Mouse (Mus musculus) MEL-GATA-1-ER (cell line): Measurements from ENCODE around the gene Rab40b.
"Not testable (repeated sequence)": the region's sequence is repeated elsewhere in the genome, so short reads cannot be mapped to it uniquely, and the experiment has no call there.

Experiments used
- DNase-seq: peaks from one replicate; pipeline ENCODE4 v3.0.0-alpha.2; 2012; ENCODE audit warnings: low read depth; ENCODE audit errors: extremely low read depth

The Rab40b gene

DNA sequence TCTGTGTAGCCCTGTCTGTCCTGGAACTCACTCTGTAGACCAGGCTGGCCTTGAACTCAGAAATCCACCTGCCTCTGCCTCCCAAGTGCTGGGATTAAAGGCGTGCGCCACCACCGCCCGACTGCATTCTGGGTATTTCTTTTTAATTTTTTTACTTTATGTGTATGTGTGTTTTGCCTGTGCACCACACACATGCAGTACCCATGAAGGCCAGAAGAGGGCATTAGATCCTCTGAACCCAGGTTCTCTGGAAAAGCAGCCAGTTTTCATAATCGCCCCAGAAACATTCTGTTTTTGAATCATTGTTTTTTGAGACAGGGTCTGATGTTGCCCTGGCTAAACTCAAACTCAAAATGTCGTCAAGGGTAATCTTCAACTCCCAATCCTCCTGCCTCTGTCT, 18.4 kb downstream of the Rab40b start:
- peak; percentile 66 for DNase-seq

DNA sequence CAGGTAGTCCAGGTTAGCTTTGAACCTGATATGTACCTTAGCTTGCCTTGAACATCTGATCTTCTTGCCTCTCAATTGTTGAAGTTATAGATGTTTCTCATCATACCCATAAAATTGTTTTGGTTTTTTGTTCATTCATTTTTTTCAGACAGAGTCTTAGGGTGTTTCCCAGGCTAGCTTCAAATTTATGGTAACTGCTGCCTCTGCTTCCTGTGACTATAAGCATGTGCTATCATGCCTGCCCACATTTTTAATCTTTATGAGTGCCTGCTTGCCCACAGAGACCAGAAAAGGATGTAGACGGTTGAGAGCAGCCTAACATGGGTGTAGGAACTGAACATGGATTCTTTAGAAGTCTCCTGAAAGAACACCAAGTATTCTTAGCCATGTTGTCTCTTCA, 19.3 kb downstream of the Rab40b start:
- peak; percentile 51 for DNase-seq

DNA sequence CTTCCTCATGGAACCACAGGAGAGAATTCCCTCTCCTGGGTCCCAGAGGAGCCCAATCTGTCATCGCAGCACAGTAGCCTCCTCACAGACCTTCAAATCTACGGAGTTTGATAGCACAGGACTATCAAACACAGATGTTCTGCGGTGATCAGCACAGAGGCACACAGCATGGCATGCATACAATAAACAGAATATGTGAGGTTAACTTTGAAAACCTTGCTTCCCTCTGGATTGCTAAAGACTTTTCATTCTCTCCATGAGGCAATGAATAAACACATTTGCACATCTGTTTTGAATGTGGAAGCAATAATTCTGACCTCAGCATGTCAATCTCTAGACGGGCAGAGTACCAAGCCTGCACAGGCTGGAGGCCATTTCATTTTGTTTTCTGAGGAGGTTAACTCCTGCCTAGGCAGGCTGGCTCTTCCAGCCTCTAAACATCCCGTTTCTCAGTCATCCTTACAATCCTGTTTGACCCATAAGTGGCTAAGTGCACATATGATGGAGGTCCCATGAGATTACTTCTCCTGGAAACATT, 20.8 kb downstream of the Rab40b start:
- DNase-seq, result no peak

DNA sequence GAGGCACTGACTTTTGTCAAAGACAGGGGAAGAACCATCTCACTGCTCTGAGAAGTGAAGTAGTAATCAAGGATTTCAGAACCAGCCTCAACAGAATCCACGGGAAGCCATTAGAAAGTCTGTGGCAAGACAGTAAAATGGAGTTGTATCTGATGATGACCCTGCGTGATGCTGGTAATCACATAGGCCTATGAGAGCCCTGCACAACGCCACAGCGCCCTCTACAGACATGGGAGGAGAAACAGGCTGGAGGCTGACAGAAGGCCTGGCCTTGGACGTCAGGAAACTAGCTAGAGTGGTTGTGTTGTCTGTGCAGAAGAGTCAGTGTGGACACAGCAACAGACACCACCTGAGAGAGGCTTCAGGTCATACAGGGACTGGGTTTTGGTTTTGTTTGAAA, 25.8 kb downstream of the Rab40b start:
- peak; percentile 56 for DNase-seq

DNA sequence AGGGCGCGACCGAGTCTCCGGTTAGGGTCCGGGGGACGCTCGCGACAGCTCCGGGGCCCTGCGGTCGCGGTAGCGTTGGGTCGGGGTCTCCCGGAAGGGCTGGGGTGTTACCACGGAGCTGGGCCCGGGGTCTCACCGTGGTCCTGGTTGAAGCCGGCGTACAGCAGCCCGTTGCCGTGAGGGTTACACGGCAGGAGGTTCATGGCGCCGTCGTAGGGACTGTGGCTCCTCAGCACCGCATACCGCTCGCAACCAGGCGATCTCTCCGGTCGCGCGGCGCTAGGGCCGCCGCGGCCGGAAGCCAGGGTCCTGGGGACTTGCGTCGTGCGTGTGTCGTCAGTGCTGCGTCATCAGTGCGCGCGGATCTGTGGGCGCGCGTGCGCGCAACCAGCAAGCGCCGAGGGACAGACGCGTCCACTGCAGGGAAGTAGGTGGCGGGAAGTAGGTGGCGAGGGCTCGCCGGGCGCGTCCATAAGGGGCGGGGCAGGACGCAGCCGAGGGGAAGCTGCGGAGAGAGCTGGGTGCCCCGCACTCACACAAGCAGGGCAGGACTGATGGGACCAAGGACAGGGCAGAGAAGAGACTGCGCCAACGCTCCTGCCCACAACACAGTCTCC, 33.9 kb downstream of the Rab40b start, which contains the start of gene Wdr45b:
Wdr45b (minus strand) TSS at position 355 of the 617 bp plus-strand sequence.
- peak; percentile 93 for DNase-seq

DNA sequence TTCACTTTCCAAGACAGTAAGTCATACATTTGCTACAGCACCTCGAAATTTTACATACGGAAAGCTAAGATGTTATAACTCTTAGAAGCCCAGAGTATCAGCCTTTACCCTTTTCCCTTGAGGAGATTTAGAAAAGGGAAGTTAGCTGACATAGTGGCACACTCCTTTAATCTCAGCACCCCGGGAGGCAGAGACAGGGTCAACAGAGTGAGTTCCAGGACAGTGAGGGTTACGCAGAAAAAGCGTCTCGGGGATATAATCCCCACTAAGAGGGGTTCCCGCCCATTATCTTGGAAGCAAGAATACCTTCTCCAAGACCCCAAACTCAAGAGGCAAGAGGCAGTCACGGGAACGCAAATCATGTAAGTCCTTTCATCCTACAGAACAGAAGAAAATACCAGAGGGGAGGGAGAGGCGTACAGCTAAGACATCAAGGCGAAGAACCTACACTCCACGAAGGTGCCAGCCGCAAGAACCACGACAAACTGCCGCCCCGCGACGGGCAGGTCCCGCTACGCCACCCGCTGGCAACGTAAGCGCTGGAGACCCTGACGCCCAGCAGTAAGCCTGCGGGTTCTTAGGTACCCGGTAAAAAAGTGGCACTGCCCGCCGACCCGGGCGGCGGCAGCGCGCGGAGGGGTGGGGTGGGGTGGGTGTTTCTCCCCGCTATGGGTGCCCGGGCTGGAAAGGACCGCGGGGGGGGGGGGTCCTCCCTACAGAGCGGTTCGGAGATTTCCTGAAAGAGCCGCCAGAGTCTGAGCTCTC, 34.5 kb downstream of the Rab40b start:
- DNase-seq, result peak; percentile 55

DNA sequence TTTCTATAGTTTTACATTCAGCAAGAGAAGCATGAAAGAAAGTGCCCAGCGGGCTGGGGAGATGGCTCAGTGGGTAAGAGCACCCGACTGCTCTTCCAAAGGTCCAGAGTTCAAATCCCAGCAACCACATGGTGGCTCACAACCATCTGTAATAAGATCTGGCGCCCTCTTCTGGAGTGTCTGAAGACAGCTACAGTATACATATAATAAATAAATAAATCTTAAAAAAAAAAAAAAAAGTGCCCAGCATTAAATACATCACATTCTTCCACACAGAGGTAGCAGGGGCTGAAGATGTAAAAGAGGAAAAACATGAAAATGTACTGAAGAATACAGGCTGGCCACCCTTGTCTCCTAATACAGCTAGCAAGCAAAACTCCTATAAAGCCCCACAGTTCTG, 39.3 kb downstream of the Rab40b start:
- not testable (repeated sequence) for DNase-seq

DNA sequence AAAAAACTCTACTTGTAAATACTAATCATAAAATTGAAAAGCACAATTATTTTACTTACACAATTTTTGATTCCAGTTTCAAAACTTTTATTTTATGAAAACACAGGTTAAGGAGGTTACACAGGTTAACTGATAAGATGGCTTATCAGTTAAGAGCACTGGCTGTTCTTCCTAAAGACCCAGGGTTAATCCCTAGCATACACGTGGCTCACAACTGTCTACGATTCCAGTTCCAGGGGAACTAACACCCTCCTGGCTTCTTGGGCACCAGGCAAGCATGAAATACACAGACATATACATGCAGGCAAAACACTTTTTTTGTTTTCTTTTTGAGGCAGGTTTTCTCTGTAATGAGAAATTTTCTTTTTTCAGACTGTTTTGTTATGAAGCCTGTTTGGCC, 39.9 kb downstream of the Rab40b start:
- DNase-seq, result no peak

DNA sequence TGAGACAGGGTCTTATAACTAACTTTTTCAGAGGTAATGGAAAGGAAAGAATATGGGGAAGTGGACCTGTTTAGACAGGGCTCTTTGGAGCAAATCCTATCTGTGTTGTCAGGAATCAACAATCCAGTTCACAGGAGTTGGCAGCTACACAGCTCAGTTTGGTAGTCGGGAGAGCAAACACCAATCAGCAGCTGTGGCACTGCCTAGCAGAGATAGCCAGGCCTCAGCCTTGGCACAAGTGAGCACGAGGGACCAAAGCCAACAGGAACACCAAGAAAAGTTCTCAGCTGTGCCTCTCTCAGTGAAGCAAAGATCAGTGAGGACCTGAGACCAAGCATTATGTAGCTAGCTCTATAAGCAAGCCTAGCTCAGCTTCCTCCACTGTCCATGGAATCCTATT, 41.0 kb downstream of the Rab40b start:
- DNase-seq, result no peak

DNA sequence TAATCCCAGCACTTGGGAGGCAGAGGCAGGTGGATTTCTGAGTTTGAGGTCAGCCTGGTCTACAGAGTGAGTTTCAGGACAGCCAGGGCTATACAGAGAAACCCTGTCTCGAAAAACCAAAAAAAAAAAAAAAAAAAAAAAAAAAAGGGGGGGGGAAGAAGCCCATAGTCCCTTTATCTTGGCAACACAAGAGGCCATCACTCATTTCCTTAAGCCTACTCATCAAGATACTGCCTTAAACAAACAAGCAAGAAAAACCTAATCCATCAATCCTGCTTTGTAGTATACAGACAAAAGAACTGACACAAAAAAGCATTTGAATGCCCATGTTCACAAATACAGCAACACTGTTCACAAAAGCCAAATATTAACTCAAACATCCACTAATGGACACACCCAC, 45.6 kb downstream of the Rab40b start:
- DNase-seq, result not testable (repeated sequence)

DNA sequence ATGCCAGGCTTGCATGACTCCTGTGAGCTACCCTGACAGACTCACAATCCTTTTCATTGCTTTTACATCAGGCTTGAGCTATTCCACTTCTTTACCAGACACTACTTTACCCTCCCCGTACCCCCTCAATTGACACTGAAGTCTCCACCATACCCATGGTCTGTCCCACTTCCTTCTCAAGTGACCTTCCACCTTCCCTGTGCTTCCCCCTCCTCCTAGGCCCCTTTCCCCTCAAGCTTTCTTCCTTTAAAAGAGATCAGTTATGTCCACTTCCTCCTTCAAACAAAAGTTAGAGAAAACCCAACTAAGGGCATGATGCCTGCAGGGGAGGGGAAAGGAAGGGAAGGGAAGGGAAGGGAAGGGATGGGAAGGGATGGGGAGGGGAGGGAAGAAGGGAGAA, 47.8 kb downstream of the Rab40b start:
- no peak for DNase-seq

DNA sequence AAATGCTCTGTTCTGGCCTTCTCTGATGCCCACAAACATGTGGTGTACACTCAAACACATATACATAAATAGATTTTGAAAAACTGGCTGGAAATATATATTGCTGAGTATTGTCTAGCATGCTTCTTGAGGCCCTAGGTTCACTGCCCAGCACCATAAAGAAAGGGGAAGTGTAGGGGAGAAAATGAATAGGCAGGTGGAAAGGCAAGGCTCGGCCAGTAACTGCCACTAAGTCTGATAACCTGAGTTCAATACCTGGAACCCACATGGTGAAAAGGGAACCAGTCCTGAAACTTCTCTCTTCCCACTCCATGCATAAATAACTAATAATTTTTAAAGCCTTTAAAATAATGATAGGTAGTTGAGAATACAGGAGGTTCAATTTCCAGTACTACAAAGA, 48.4 kb downstream of the Rab40b start:
- no peak for DNase-seq

DNA sequence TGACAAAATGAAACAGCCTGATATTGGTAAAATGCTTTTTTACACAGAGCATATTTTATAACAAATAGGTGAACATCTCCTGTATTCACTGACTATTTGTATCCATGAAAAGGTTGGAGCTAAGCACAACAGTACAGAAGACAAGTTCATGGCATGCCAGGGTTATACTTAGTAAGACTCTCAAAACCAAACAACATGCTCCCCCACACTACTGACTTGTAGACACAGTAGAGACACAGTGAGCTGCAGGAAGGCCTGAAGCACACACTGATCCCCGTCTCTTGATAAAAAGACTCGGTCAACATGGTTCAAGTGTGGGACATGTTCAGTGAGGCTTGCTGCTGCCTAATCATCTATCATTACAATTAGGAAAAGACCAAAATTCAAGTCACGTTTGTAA, 56.4 kb downstream of the Rab40b start:
- no peak for DNase-seq

DNA sequence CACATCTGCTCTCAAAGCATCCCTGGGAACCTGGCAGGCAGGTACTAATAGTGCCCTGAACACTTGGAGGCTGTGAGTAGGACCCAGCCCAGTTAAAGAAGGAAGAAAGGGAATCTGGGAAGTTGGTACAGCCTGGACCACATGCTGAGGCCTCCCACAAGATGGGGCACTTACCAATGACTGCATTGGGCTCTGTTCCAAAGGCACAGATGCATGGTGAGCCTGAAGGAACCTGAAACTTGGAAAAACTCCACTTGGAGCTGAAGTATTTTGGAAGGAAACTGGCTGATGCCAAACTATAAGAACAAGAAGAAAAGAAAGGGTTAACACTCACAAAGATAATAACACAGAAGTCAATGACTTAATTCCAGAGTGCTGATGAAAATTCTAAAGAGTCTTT, 59.4 kb downstream of the Rab40b start:
- DNase-seq, result no peak

DNA sequence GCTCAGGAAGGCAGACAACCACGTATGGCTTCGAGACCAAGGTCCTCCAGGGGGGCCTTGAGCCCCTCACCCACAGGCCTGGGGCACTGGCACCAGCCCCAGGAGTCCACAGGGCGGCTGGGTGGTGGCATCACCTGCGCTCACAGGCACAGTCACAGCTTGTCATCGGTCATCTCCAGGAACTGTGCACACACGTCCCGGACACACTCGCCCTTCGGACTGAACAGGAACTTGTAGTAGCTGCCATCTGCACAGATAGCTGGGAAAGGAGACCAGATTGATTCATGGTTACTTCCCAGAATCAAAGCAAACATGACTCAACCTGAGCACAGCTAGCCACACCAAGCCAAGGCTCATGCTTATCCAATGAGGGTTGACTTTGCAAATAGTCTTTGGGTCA, 59.8 kb downstream of the Rab40b start:
- no peak for DNase-seq

DNA sequence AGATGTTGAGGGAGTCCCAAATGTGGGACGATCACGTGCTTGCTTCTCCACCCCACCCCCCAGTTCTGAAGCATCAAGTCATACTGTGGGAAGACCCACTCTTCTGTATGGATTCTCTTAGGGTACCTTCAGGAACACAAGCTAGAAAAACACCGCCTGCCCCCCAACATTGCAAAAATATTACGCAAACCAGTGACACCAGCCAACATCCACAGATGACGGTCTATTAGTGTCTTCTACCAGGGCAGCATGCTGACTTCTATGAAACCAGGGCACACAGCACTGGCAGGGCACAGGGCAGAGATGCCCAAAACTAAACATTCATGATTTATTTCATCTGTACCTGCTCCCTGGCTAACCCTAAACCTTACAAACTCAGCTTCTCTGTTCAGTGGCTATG, 61.4 kb downstream of the Rab40b start:
- DNase-seq, result no peak

DNA sequence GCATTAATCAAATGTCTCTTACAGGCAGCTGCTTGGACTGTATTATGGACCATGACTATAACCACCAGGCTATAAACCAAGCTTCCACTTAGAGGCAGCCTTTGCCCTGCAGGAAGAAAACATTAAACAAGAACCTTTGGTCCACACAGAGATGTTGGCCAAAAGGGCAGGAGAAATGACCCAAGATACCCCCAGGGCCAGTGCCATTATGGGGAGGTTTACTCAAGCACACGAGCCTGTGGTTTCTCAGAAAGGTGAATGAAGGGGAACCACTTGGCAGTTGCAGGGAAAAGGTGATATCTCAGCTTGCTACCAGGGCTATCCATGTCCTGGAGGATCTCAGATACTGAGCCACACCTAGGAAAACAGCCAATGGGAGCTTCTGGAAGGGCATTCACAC, 62.0 kb downstream of the Rab40b start:
- DNase-seq, result no peak

DNA sequence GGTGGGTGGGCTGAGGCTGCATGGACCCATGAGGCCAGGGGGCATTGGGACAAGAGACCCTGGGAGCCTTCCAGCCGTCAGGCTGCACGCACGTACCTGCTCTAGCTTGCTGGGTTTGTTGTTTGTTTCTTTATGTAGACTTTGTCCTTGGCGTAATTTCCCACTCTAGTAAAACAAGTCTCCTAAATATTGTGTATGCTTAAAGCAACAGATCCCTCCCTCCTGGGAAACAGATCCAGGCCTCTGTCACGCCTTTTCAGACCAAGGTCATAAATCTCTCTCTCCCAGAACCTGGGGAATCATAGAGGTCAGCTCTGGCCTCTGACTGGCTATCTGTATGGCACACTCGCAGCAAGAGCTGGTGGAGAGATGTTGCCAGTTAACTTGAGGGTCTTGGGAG, 80.3 kb downstream of the Rab40b start:
- DNase-seq, result not testable (repeated sequence)

DNA sequence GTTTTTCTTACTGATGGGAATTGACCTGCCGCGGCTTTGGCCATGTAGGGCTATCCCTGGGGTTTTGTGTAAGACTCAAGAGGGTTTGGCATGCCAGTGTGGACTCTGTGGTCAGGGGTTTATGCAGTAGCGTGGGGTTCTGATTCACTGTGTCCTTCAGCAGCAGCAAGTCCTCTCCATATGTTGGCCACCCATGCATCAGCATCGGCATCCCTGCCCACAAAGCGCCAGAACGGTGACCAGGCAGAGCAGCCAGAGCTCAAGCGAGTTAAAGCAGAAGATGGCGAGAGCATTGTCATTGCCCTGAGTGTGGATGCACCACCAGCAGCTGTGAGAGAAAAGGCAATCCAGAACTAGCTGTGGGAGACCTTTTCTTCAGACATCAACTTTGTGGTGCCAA, 81.4 kb downstream of the Rab40b start:
- no peak for DNase-seq
